Mouse (Mus musculus) embryonic facial prominence, embryonic 11.5 days (tissue): Measurements from ENCODE around the gene Rap1a. TPM values are rescaled to one million over a fixed set of nuclear protein-coding genes. Genes with fewer than 3 reads are reported as not detected.

Source experiments
- ATAC-seq: fragments of 200-750 bp; cut with Nextera tagmentation; replicated peaks from 2 replicates; pipeline ENCODE4 v1.8.0; 2017; ENCODE audit warnings: low read depth; ENCODE audit not compliant: insufficient number of reproducible peaks, low FRiP score, low TSS enrichment
- DNase-seq: peaks from one replicate; pipeline ENCODE4 v3.0.0-alpha.2; 2015; ENCODE audit warnings: low spot score
- H3K27ac ChIP-seq: fragments of 300-500 bp; sonication (generic); replicated peaks from 2 replicates; pipeline ENCODE4 v1.5.1; 2014; ENCODE audit warnings: mild to moderate bottlenecking, low read depth, low read length, control low read depth
- H3K27me3 ChIP-seq: fragments of 300-500 bp; sonication (generic); 2 replicates; pipeline ENCODE4 v1.6.1; 2014; ENCODE audit warnings: mild to moderate bottlenecking, low read length, moderate library complexity, mixed read lengths; ENCODE audit not compliant: control insufficient read depth, insufficient read depth
- H3K36me3 ChIP-seq: fragments of 300-500 bp; sonication (generic); replicated peaks from 2 replicates; pipeline ENCODE4 v1.6.1; 2014; ENCODE audit warnings: low read depth, mild to moderate bottlenecking, low read length, moderate library complexity, mixed read lengths; ENCODE audit not compliant: control insufficient read depth, insufficient read depth
- H3K4me1 ChIP-seq: fragments of 300-500 bp; sonication (generic); 2 replicates; pipeline ENCODE4 v1.6.1; 2014; ENCODE audit warnings: low read length, mixed read lengths; ENCODE audit not compliant: control insufficient read depth, insufficient read depth
- H3K4me2 ChIP-seq: fragments of 300-500 bp; sonication (generic); 2 replicates; pipeline ENCODE4 v1.6.1; 2014; ENCODE audit warnings: low read depth, mild to moderate bottlenecking, control low read depth, low read length, moderate library complexity
- H3K4me3 ChIP-seq: fragments of 300-500 bp; sonication (generic); 2 replicates; pipeline ENCODE4 v1.5.1; 2014; ENCODE audit warnings: low read depth, low read length, control low read depth
- H3K9ac ChIP-seq: fragments of 300-500 bp; sonication (generic); replicated peaks from 2 replicates; pipeline ENCODE4 v1.6.1; 2014; ENCODE audit warnings: mild to moderate bottlenecking, control low read depth, low read length
- H3K9me3 ChIP-seq: fragments of 300-500 bp; sonication (generic); replicated peaks from 2 replicates; pipeline ENCODE4 v1.6.1; 2016; ENCODE audit warnings: mild to moderate bottlenecking, low read length, inconsistent platforms, mixed read lengths; ENCODE audit not compliant: control insufficient read depth
- WGBS: fragments of 180-500 bp; shearing (Covaris S2); extraction: QIAGEN DNeasy Blood & Tissue Kit; methylation state at CpG from one replicate; pipeline ENCODE4 v1.1.7; 2014; 5-methylcytosine and 5-hydroxymethylcytosine counted together
- polyA plus RNA-seq: library from polyadenylated mRNA; unstranded; fragments of >200 nt; fragmentation: Nextera tagmentation; extraction: Ambion mirVana; gene quantifications from 2 replicates; pipeline ENCODE4 v1.2.1, GENCODE M21; 2014

The Rap1a gene
- polyA plus RNA-seq, 1 experiment from 2014 or later = 88.7 TPM

GRCm38 (mm10) chr3:105710246-105710645 lies 90.9 kb downstream of the Rap1a start:
- Histone ChIP-seq H3K36me3 (no peaks in the 10 kb centered on the region), H3K9me3 (no peaks in the 10 kb centered on the region), H3K9ac (no peak overlapping the region), H3K4me3 (no peak overlapping the region), H3K4me1 (peaks cover 6% of the 10 kb centered on the region), H3K27ac (no peak overlapping the region), H3K27me3 (no peaks in the 10 kb centered on the region; the same call in 1 of the 2 replicates), H3K4me2 (no peak overlapping the region)
- DNase-seq (no peak), ATAC-seq (no peak)
- 84% methylated on average over 6 of the region's 6 CpGs for WGBS

GRCm38 (mm10) chr3:105707590-105707989 lies 93.5 kb downstream of the Rap1a start:
- no peaks in the 10 kb centered on the region for H3K9me3 ChIP-seq
- WGBS = 3% methylated on average over 7 of the region's 7 CpGs
- no peak overlapping the region for H3K4me2 ChIP-seq
- no peak overlapping the region for H3K9ac ChIP-seq
- no peak overlapping the region for H3K4me3 ChIP-seq
- no peak overlapping the region for H3K27ac ChIP-seq
- no peaks in the 10 kb centered on the region for H3K36me3 ChIP-seq
- no peaks in the 10 kb centered on the region; the same call in 1 of the 2 replicates for H3K4me1 ChIP-seq
- DNase-seq (peak; percentile 51), ATAC-seq (no peak)
- no peaks in the 10 kb centered on the region; the same call in 1 of the 2 replicates for H3K27me3 ChIP-seq

- no peaks in the 10 kb centered on the region for H3K36me3 ChIP-seq
- H3K4me2 ChIP-seq = no peak overlapping the region
- H3K4me3 ChIP-seq = no peak overlapping the region
- DNase-seq (no peak), ATAC-seq (no peak)
- no peak overlapping the region for H3K27ac ChIP-seq
- no peaks in the 10 kb centered on the region; the same call in 1 of the 2 replicates for H3K4me1 ChIP-seq
- H3K27me3 ChIP-seq = no peaks in the 10 kb centered on the region; the same call in 1 of the 2 replicates
- 37% methylated on average over 4 of the region's 4 CpGs for WGBS
- no peaks in the 10 kb centered on the region for H3K9me3 ChIP-seq
- no peak overlapping the region for H3K9ac ChIP-seq
Observed at GRCm38 (mm10) chr3:105706366-105707020, 94.6 kb downstream of the Rap1a start.

- Histone ChIP-seq H3K36me3 (no peaks in the 10 kb centered on the region), H3K27ac (no peak overlapping the region), H3K4me3 (peak overlapping the region; percentile 63), H3K27me3 (no peaks in the 10 kb centered on the region; the same call in 1 of the 2 replicates), H3K9me3 (no peaks in the 10 kb centered on the region), H3K4me1 (no peaks in the 10 kb centered on the region; the same call in 1 of the 2 replicates), H3K9ac (peak overlapping the region; percentile 64), H3K4me2 (peak overlapping the region; percentile 98)
- ATAC-seq (no peak), DNase-seq (no peak)
- WGBS = 21% methylated on average over 3 of the region's 3 CpGs
Observed at GRCm38 (mm10) chr3:105705561-105705960, 95.6 kb downstream of the Rap1a start.

- no peak for DNase-seq
- H3K4me3 ChIP-seq = peak overlapping the region; percentile 63
- no peaks in the 10 kb centered on the region; the same call in 1 of the 2 replicates for H3K27me3 ChIP-seq
- no peaks in the 10 kb centered on the region; the same call in 1 of the 2 replicates for H3K4me1 ChIP-seq
- peak overlapping the region; percentile 98 for H3K4me2 ChIP-seq
- no peaks in the 10 kb centered on the region for H3K9me3 ChIP-seq
- peak overlapping the region; percentile 64 for H3K9ac ChIP-seq
- peak; percentile 60 for ATAC-seq
- 1% methylated on average over 28 of the region's 28 CpGs for WGBS
- no peaks in the 10 kb centered on the region for H3K36me3 ChIP-seq
- H3K27ac ChIP-seq = no peak overlapping the region
Observed at GRCm38 (mm10) chr3:105705061-105705549, 96.0 kb downstream of the Rap1a start.

GRCm38 (mm10) chr3:105704031-105705008 lies 96.8 kb downstream of the Rap1a start, which contains the start of gene Inka2:
Inka2 (plus strand) TSS chr3:105704599.
- peak within 1 kb of the TSS; percentile 98 for H3K4me2 ChIP-seq
- peak within 1 kb of the TSS; percentile 63 for H3K4me3 ChIP-seq
- H3K36me3 ChIP-seq = no peaks in the 10 kb centered on the region
- no peaks in the 10 kb centered on the region; the same call in 1 of the 2 replicates for H3K4me1 ChIP-seq
- DNase-seq = peak; percentile 91
- ATAC-seq = peak; percentile 94
- H3K9me3 ChIP-seq = no peaks in the 10 kb centered on the region
- WGBS = 4% methylated on average over 37 of the region's 43 CpGs
- peak within 1 kb of the TSS; percentile 64 for H3K9ac ChIP-seq
- no peak within 1 kb of the TSS for H3K27ac ChIP-seq
- H3K27me3 ChIP-seq = no peaks in the 10 kb centered on the region; the same call in 1 of the 2 replicates

GRCm38 (mm10) chr3:105703571-105703970 lies 97.6 kb downstream of the Rap1a start:
- no peak overlapping the region for H3K4me3 ChIP-seq
- DNase-seq = no peak

More at GRCm38 (mm10) chr3:105703571-105703970, 97.6 kb downstream of the Rap1a start:
- Histone ChIP-seq H3K9ac (no peak overlapping the region), H3K4me1 (no peaks in the 10 kb centered on the region; the same call in 1 of the 2 replicates), H3K36me3 (no peaks in the 10 kb centered on the region), H3K4me2 (no peak overlapping the region), H3K27me3 (no peaks in the 10 kb centered on the region; the same call in 1 of the 2 replicates), H3K27ac (no peak overlapping the region), H3K9me3 (no peaks in the 10 kb centered on the region)
- no peak for ATAC-seq
- 44% methylated on average over 6 of the region's 6 CpGs for WGBS
